Mouse (Mus musculus): ENCODE measurements at regions not wholly inside any gene's neighbourhood (a gene's known extent, or its start where the extent isn't known, plus 50 kb on each side); places are given as distances from the start of the nearest gene placed in this dataset.
A peak's percentile ranks its signal among the peaks of the same experiment; 100 is the strongest.
"Not testable (repeated sequence)": the region's sequence is repeated elsewhere in the genome, so short reads cannot be mapped to it uniquely, and the experiment has no call there.

DNA sequence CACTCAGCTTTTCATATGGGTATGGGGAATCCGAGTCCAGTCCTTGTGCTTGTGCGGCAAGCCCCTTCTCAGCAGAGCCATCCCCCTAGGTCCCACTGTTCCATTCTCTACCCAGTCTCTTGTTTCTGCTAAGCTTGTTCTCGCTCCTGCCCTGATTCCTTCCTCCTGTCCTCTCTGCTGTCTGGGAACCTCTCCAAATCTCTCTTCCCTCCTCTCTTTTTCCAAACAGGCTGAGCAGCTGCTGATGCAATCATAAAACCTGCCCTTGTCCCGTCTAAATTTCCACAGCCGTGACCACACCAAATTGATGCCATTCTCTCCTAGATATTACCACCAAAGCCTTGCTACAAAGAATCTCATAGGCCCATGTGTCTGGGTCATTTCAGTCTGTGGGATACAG is 103.4 kb upstream of the Gcfc2 start:
- TF ChIP-seq CTCF (IDR thresholded peaks at IDR 0.05; ENCODE audit: borderline replicate concordance, extremely low read depth, insufficient read depth, insufficient read length) (no peak), POLR2A (IDR thresholded peaks at IDR 0.05; ENCODE audit: borderline replicate concordance, extremely low read depth, insufficient read depth, insufficient read length, poor library complexity, severe bottlenecking) (no peak)
- DNase-seq (ENCODE audit: low read depth), result peak; percentile 2

DNA sequence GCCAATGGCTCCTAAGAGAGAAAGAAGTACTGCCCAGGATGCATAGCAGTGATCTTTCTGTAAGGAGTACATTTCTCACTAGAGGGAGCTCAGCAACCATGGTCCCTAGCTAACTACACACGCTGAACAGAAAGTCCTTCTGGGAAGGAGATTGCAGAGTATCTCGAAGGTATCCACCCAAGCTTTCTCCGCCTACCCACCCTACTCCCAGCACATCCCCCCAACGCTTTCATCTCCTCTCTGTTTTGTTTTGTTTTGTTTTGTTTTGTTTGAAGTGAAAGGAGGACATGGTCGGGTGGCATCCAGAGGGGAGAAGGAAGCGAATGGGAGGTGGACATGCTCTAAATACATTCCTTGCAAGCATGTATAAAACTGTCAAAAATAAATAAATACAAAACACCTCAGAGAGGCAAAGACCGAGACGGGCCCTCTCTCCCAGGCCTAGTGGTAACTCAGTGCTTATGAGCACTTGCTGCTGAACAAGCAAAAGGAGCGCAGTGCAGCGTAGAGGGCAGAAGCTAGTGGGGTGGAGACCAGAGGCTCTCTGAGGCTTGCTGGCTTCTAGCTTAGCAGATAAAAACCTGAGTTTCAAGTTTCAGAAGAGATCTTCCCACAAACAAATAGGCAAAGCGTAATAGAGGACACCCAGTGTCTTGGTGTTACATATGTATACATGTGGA is 83.9 kb upstream of the Gcfc2 start:
- TF ChIP-seq POLR2A (IDR thresholded peaks at IDR 0.05; ENCODE audit: borderline replicate concordance, extremely low read depth, insufficient read depth, insufficient read length, poor library complexity, severe bottlenecking) (no peak), CTCF (IDR thresholded peaks at IDR 0.05; ENCODE audit: borderline replicate concordance, extremely low read depth, insufficient read depth, insufficient read length) (peak; percentile 32; the same call in 1 of the 2 replicates)
- peak; percentile 56 for DNase-seq (ENCODE audit: low read depth)

DNA sequence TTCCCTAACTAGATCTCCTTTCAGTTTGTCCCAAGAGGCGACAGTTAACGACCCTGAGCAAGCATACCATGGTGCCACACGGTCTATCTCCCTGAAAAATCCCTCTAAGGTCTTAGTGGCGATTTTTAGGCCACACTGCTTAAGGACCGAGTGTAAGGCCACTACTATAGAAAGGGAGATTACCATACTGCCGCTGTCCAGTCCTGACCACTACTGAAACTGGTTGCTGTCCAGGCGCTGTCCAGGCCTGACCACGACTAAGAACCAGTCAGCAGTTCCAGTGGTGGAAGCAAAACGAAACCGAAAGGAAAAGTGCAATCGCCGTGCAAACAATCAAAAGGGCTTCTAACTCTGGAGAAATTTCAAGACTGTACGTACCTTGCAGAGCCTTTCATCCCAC is 55.3 kb upstream of the Gcfc2 start:
- DNase-seq (ENCODE audit: low read depth), result not testable (repeated sequence)
